Mouse (Mus musculus) heart, postnatal 14 days (tissue): ENCODE results near the gene Pls1. TPM values are rescaled to one million over a fixed set of nuclear protein-coding genes. Genes with fewer than 3 reads are reported as not detected.

Experiments
- DNase-seq, 2 experiments: peaks; one replicate each; pipeline ENCODE4 v3.0.0; 2021 to 2022
- intact Hi-C: fragments of 180-260 bp; cut with DNase I; formaldehyde crosslinking; loops from one replicate; pipeline ENCODE4 v1.15.1; 2025
- total RNA-seq, 2 experiments: library from RNA; stranded (reverse); gene quantifications; 2 replicates each; pipeline ENCODE4 v1.2.3; 2021

The Pls1 gene
- total RNA-seq, 2 experiments from 2014 or later = 0.36 TPM; not detected in 1

DNA sequence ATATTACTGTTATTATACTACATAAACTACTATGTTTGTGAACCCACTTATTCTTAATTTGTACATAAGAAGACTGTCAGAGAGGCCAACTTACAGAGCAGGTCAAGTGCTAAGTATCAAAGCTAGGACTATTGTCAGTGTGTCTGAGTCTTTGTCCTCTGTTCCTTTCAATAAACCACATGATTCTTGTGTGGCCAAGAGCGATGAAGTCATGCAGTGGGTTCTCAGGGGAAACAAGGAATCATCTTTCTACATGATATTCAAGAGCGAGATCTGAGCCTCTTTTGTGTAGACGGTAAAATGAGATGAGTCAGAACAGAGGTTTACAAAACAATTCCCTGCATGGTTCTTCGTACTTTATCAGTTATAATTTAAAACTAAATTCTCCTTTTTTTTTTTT, 35.5 kb downstream of the Pls1 start:
- intact Hi-C loops = no loop called here
- no peak for DNase-seq

DNA sequence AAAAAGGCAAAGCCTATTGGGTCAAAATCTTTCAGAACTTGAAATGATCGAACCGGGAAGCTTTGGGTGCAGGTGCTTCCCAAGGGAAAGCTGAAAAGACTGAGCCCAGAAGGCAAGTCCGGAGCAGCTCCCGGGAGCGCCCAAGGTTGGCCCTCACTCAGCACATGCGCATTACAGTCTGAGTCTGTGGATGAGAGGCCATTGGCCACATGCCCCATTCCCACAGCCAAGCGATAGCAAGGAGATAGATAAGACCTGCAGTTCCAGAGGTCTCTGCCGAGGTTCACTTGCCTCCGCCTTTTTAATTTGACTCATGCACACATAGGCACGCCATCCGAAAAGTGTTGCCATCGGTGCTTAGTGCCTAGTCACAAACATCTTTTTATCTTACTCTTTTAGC, 39.7 kb downstream of the Pls1 start:
- DNase-seq = peak; percentile 48 to 58
- intact Hi-C loops = no loop called here

DNA sequence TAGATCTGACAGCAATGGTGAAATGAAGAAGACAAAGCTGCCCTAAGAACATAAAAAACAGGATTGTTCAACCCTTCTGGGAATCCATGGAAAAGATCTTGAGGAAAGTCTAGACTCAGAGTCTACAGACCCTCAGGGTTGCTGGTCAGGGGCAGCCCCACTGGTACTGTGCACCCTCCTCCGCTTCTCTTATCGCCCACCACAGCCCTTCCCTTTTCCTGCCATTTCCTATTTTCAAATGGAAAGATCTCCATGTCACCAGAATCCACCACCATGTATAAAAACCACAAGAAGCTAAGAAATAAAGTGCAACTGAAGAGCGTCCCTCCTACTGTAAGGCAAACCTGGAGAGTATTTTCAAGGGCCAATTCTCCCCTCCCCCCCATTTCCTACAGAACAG, 41.3 kb downstream of the Pls1 start:
- DNase-seq = no peak
- intact Hi-C loops = no loop called here

DNA sequence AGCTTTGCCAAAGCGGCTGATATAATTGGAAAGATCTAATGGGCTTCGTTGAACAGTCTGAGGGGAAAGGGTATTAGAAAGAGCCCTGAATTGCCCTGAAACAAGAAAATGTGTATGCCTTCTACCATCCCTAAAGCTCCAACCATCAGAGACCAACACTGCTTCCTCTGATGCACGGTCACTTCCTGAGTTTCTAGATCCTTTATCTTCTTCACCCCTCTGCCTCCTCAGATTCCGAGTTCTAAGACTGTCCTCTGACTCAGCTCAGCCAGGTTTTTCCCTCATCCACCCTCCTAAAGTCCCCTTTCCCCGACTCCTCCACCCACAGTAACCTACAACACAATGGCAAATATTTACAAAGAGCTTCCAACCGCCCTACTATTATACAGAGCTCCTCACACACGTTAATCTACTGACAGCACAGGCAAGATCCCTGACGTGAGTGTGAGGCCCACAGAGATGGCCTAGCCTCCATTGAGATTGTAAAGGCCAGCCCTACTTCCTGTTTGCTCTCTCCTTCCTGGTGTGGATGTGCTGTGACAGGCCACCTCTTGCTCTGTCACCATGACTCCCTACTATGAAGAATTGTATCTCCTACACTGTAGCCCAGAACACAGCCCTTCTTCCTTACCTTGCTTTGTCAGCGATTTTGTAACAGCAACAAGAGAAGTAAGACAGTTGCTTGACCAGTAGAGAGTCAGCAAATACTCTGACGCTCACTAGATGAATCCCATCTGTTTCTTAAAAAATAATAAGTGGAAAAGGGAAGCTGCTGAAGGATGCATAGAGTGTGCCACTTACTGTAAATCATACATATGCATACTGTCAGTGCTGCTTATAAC, 43.3 kb downstream of the Pls1 start:
- no peak for DNase-seq
- intact Hi-C loops = no loop called here

DNA sequence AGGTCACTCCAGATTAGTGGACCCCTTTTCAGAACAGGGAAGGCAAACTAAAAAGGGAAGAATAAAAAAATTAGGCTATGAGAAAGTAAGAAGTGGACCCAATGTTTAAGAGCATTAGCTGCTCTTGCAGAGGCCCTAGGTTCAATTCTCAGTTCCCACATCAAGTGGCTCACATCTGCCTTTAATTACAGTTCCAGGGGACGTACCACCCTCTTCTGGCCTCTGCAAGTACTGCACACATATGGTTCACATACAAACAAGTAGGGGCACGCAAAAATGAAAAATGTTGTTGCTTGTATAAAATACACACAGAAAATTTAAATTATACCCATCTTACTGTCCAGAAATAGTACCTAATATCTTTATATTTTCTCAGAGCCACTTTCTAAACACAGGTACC, 48.8 kb downstream of the Pls1 start:
- intact Hi-C loops = no loop called here
- DNase-seq = no peak

DNA sequence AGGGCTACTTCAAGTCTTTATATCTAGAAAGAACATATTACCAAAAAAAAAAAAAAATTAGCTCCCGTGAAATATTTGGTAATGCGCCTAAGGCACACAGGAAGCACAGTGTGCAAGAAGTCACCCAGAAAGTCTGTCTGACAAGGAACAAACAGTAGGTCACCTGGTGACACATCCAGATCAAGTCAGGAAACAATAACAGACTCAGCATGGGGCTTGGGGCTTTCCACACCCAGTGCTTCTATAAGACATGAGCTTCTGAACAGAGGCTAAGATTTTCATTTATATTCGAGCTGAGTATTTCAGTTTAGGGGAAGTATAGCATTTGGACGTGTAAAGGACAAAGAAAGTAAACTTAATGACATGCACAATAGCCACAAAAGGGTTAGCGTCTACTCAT, 49.3 kb downstream of the Pls1 start:
- no peak for DNase-seq
- intact Hi-C loops = no loop called here

DNA sequence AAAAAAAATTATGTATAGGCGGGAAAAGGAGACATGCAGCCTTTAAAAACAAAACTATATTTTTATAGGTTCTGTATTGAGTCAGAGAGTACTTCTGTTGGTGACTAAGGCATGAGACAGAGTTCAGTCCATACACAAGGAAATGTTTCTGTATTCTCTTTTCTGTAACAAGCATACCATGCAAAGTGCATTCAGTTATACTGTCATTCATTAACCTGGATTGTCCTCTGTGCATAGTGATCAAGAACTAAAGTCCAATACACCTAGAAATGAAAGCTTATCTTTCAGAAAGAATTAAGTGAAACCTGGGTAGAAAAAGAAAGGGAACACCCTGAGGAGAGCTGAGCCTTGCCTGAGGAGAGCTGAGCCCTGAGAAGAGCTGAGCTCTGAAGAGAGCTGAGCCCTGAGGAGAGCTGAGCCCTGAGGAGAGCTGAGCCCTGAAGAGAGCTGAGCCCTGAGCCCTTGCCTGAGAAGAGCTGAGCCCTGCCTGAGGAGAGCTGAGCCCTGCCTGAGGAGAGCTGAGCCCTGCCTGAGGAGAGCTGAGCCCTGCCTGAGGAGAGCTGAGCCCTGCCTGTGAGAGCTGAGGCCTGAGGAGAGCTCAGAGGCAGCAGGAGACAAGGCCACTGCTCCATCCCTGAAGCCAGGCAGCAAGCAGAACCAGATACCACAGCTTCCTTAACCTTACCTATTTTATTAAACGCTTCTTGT, 49.9 kb downstream of the Pls1 start:
- DNase-seq = no peak
- intact Hi-C loops = no loop called here

DNA sequence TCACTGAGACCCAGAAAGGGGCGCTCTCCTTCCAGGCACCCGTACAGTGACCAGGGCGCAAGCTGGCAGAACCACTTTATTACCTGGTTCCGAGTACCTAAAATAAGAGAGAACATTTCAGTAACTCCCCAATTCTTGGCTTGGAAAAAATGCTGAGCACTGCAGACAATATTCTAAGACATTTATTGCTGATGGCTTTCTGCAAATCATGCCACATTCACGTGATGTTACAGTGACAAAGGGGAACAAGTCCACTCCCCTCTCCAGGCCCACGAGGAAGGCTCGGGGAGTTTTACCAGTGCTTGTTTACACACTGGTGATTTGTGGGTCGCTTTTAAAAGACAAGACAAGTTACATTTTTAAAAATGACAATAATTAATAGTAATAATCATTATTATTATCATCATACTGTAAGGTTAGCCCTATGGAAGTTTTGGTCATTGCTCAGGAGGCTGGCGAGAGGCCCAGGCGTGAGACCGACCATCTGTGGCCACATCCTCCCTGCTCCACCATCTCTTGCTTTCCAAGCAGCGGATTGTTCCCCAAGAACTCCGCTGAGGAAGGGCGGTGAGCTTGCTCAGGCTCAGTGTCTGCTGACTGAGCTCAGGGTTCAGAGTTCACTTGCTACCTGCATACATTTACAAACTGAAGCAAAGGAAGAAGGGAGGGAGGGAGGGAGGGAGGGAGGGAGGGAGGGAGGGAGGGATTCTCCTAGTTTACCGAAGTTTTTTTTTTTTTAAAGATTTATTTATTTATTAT, 50.9 kb downstream of the Pls1 start:
- intact Hi-C loops = no loop called here
- no peak for DNase-seq

DNA sequence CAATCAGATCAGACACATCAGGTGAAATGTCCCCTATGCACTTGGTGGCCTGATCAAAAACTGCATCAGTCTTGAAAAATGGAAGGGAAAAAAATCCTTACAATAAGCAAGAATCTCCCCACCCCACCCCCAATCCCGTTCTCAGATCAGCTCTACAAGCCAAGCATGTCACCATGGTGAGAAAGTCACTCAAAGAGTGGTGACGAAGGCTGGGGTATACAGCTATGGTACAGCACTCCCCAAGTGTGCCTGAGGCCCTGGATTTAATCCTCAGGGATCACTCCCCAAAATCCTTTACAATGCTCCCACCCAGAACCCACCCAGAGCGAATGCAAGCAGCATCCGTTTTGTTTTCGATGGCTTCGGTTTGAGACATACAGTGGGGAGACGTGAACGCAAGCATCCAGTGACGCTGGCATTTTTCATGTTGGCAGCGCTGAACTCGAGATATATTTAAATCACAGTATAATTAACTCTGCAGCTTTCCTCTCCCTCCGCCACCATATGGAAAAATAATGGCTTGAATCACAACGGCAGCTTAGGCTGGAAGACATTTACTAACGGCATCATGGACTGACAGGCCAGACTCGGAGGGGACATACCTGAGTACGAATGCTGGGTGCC, 60.1 kb downstream of the Pls1 start:
- no peak for DNase-seq
- intact Hi-C loops = no loop called here

DNA sequence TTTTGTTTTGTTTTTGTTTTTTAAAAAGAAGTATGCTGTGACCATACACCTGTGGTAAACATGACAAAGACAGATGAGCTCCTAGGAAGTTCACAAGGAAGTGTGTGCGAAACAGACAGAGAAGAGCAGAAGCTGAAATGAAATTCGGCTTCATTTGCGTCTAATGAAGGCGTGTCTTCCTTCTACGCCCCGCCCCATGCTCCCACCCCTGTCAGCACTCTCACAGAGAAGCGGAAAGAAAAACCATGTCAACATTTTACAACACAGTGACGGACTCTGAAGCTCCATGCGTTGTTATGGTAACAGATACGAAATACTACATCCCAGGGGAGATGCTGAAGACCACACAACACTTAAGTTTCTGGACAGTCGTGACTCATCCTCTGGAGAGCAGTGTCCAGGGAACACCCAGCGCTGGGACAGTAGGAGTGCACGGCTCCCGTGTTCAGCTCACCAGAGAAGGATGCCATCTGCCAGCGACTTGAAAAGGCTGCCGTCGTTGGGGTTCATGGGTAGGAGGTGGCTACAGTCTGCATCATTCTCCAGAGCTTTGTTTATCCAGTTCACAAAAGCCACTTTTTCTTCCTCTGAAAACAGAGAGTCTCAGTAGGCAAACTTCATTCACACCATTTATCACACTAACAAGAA, 61.3 kb downstream of the Pls1 start:
- intact Hi-C loops = no loop called here
- no peak for DNase-seq

DNA sequence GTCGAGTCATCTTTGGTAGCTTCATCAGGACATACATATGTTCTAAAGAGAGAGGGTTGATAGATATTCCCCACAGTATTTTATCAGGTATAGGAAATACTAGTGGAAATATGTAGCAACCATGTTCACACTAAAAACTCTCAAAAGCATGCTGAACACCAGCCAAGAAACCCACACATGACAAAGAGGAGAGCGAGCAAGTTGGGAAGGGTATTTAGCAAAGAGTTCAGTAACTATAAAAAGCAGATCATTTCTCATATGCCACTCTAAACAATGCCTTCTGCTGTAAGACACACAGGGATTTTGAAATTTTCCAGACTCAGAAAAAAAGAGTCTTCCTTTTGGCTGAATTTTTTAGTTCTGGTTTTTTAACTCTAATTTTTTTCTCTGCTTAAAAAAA, 73.4 kb downstream of the Pls1 start:
- intact Hi-C loops = no loop called here
- DNase-seq = no peak

DNA sequence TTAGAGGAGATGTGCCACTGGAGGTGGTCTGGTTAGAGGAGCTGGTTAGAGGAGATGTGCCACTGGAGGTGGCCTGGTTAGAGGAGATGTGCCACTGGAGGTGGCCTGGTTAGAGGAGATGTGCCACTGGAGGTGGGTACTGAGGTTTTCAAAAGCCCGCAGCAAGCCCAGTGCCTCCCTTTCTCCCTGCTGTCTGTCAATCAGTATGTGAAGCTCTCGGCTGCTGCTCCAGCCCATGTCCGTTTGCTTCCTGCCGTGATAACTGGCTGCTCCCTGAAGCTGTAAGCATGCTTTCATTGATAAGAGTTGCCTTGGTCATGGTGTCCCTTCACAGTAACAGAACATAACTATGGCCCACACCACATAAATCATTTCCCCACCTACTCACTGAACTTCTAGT, 81.9 kb downstream of the Pls1 start:
- intact Hi-C loops = no loop called here
- DNase-seq = no peak

DNA sequence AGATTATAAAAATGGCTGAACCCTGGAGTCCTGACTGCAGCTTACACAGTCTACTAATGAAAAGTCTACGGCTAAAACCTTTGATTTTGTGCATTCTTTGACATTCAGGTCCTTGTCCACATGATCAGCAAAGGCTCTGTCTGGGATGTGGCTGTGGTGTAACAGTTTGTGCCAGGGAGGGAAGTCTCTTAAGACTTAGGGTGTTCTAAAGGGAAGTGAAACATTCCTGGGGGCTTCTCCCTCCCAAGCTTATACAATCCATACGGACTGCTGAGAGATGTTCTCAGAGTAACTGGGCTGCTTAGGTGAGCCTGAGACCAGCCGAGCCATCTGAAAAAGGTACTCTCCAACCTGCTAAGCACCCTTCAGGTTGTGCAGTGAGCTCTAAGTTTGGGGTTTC, 82.9 kb downstream of the Pls1 start:
- DNase-seq = no peak

DNA sequence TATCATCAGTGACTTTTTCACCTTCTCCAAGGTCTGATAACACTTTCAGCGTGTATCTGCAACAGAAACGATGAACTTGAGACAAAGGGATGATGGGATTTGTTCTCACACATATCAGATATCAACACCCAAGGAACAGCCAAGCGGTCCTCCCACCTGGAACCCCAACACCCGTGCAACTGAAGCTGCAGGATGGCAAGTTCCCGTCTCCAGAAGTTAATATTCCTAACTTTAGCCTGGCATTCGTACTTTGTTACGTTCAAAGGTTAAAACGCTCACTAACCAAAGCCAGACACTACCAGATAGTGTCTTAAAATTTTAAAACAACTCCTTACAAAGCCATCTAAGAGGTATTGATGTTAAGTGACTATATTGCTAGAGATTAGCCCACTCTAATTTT, 83.7 kb downstream of the Pls1 start:
- no peak for DNase-seq
- intact Hi-C loops = no loop called here

More for the DNA sequence above, 82.9 kb downstream of the Pls1 start:
- intact Hi-C loops = no loop called here

DNA sequence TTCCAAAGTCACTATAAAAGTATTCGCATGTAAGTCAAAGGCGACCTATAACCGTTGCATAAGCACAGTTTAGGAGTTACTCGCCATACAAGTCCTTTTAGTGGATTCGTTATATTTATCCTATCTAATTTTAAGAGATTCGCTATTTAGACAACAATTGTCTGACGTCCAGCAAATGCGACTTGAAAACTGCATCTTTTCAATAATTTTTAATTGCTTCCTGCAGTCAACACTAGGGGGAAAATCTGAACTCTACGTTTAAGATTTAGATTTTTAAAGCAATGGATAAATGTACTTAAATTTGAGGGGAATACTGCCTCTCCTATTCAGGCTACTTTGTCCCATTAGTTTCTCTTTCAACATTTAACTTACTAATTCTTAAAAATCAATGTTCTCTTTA, 94.4 kb downstream of the Pls1 start:
- no peak for DNase-seq
- intact Hi-C loops = no loop called here

DNA sequence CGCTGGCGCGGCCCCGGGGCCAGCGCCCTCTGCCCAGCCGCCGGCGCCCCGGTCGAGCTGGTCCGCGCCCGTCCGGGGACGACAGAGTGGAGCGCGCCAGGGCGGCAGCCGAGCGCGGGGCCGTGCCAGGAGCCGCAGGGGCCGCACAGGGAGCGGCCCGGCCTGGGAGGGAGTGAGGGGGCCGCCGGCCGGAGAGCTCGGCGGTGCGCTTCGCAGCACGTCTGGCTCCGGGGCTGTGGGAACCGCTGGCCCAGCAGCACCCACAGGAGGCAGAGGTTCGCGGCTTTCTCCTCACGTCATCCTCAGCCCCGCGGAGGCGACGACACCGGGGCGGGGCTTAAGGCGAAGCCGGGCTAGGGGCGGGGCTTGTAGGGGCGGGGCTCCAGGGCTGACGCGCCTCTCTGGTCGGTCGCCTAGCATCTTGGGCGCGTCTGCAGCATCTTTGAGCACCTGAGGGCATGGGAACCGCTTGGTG, 95.0 kb downstream of the Pls1 start, which contains the start of gene Trpc1:
Trpc1 (minus strand) TSS at position 339 of the 475 bp plus-strand sequence.
- intact Hi-C loops = no loop called here
- DNase-seq = peak; percentile 82 to 84

DNA sequence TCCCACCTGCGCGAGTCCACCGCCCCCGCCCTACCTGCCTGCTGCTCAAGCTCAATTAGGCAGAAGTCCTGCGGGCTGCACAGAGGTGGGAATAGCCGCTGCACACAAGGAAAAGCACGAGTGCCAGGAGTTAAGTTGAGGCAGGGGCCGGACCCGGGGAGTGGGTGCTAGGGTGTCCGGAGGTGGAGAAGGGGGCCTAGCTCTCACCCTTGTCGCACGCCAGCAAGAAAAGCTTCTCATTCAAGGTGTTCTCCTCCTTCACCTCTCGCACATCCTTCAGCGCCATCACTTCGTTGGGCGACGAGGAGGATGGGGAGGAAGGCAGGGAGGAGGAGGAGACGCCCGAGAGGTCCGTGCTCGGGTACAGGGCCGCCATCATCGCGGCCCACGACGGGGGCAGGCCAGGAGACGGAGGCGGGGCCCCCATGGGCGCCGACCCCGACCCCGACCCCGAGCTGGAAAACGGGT, 95.6 kb downstream of the Pls1 start:
- DNase-seq = peak in 1 of 2 experiments; percentile 6
- intact Hi-C loops = loop anchor here (5.0 kb wide), 1 partner anchor 103 kb away; no protein-coding TSS in a partner anchor

DNA sequence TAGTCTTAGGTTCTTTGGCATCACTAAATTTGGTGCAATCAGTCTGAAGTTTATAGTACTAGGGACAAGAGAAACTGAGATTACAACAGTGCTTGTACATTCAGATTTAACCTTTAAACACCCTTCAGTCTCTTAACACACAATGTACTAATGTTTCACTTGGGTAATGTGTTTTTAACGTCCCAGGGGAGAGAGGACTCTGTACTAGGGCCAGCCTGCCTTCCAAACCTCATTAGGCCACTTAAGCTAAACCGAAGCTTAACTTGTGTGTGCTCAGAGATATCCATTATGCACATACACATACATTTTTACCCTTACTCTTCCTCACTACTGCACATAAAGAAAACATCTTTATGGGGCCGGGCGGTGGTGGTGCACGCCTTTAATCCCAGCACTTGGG, 97.8 kb downstream of the Pls1 start:
- no peak for DNase-seq

DNA sequence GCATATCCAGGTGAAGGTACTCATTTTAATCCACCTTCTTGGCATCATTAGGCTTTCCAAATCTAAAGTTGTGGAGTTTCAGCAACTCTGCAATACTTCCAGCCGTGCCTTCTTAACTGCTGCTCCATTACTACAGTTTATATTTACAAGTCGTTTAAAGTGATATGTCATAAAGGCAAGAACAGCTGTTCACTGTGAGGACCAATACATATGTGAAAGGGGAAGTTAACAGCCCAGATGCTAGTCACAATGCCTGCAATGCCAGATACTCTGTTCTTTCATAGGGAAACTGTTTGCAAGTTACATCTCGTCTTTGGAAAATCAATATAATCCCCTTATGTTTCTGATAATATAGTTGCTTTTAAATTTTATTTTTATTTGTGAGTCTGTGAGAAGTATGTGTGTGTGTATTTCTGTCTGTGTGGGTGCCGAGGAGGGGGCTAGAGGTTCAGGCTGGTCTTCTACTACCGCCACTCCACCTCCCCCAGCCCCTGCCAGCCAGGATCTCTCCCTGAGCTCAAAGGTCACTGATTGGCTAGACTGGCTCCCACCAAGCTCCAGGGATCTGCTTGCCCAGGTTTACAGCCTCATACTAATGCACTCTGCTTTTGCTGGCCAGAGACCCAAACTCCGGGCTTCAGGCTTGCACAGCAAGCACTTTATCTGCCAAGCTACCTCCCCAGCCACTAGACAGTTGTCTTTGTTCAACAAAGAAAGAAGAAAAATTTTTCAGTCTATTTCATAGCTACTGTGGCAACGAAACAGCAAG, 100.1 kb downstream of the Pls1 start:
- intact Hi-C loops = loop anchor here (5.0 kb wide), 1 partner anchor 107 kb away; no protein-coding TSS in a partner anchor
- DNase-seq = no peak

More for the DNA sequence above, 97.8 kb downstream of the Pls1 start:
- intact Hi-C loops = loop anchor here (5.0 kb wide), 1 partner anchor 105 kb away; no protein-coding TSS in a partner anchor
